Mouse (Mus musculus) megakaryocyte, embryonic 14.5 days (primary cell): ENCODE measurements around the gene Chmp5.

Source experiments
- FLI1 ChIP-seq: IDR thresholded peaks from 2 replicates; pipeline ENCODE4 v1.6.1; 2012; ENCODE audit warnings: low read length, inconsistent platforms, mixed read lengths
- GATA1 ChIP-seq: IDR thresholded peaks from 3 replicates; pipeline ENCODE4 v1.6.1; 2012; ENCODE audit warnings: mixed read lengths, low read length, inconsistent platforms, borderline replicate concordance

GRCm38 (mm10) chr4:40982486-40982885 lies 34.3 kb downstream of the Chmp5 start:
- TF ChIP-seq GATA1 (no peak), FLI1 (no peak)
